Mouse (Mus musculus) thymus, postnatal 14 days (tissue): ENCODE measurements around the gene Timm13.

Source experiments
- DNase-seq: peaks from one replicate; pipeline ENCODE4 v3.0.0; 2021

The Timm13 gene

GRCm38 (mm10) chr10:80858350-80858935 lies 42.3 kb downstream of the Timm13 start:
- no peak for DNase-seq

DNA sequence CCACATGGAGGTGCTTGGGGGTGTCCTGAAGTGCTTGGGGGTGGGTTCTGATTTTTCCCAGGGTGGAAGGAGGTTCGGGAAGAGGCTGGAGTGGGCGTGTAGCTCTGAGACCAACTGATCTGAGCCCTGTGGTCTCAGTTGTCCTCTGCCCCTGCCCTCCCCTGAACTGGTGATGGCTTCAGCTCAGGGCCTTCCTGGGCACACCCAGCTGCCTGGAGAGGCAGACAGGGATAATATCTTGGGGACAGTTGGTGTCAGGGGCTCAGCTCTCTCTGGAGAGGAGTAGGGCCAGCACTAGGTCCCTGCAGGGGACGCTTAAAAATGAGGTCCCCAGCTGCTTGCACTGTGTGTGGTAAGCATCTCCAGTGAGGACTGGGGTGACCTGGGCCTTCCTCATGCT lies 42.9 kb downstream of the Timm13 start:
- no peak for DNase-seq

- no peak for DNase-seq
Observed at GRCm38 (mm10) chr10:80857386-80857785, 43.4 kb downstream of the Timm13 start.

DNA sequence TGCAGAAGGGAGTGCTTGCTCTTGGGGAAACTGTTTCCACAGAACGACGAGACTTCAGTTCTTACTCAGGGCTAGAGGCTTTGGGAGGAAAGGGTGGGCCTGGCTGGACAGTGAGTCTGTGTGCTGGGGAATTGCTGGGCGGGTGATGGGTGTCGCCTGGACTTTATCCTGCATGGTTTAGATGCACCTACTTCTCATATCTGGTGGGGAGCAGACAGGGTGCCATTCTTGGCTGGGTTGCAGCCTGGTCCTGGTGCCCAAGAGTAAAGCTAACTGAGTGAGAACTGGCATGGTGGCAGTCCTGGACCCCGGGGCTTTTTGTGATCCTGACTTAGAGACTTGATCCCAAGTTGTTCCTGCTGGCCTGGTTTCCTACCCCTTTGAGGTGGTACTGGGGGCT lies 43.9 kb downstream of the Timm13 start:
- no peak for DNase-seq

- peak; percentile 20 for DNase-seq
Observed at GRCm38 (mm10) chr10:80856267-80856666, 44.5 kb downstream of the Timm13 start.

GRCm38 (mm10) chr10:80855749-80856073 lies 45.1 kb downstream of the Timm13 start:
- DNase-seq: no peak

DNA sequence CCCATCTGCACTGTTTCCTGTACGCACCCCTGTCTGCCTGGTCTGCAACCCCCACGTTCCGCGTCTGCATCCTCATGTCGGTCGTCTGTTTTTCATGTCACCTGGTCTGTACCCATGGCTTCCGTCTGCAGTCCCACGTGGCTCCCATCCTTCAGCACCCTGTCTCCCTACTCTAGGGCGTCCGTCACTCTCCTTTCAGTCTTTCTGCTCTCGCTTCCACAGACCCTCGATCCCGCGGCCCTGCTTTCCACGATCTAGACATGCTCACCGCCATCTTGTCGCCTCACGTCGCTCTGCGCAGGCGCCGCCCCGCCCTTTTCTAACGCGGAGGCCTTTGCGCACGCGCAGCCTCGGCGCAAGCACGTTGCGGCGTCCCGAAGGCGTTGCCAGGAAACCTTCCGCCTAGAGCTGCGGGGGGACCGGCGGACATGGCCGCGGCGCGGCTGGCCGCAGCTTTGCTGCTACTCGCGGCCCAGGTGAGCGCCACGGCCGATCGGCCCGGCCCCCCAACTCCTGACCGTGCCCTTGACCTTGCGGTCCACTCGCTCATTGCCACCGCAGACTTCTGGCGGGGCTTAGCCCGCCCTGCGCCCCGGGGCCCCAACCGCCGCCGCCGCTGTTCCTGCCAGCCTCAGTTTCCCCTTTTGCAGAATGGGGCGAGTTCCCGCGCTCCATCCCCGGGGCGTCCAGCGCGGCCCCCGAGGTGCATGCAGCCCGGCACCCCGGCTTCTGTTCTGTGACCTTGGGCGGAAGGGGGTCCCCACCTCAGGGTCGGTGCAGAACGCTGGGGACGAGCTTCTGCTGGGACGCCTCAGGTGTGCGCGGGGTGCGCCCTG lies 45.6 kb downstream of the Timm13 start, which contains the start of the genes Lsm7 and Sppl2b:
Lsm7 (minus strand) TSS at position 297 of the 836 bp plus-strand sequence.
Sppl2b (plus strand) TSS at position 363 of the 836 bp plus-strand sequence.
- peak; percentile 98 for DNase-seq
